Mouse (Mus musculus) CH12.LX (cell line): ENCODE measurements at regions not wholly inside any gene's neighbourhood (a gene's known extent, or its start where the extent isn't known, plus 50 kb on each side); places are given as distances from the start of the nearest gene placed in this dataset.

Source experiments
- DNase-seq: peaks from one replicate; pipeline ENCODE4 v3.0.0-alpha.2; 2013; ENCODE audit errors: extremely low read depth
- H3K27ac ChIP-seq: 2 replicates; pipeline ENCODE4 v1.5.1; 2012; ENCODE audit warnings: low read depth, mild to moderate bottlenecking, control low read depth, moderate library complexity; ENCODE audit not compliant: insufficient read depth
- H3K27me3 ChIP-seq: replicated peaks from 2 replicates; pipeline ENCODE3; 2012; ENCODE audit warnings: inconsistent platforms
- H3K36me3 ChIP-seq, 2 experiments: replicated peaks in 1 of 2; 2 replicates each; pipeline versions ENCODE3 to v1.6.1; 2012; ENCODE audit warnings: inconsistent platforms in 1 of 2, low read length in 1 of 2, mild to moderate bottlenecking in 1 of 2, mixed read lengths in 1 of 2, moderate library complexity in 1 of 2; ENCODE audit not compliant: control insufficient read depth in 1 of 2, insufficient read depth in 1 of 2
- H3K4me1 ChIP-seq, 2 experiments: 2 replicates each; pipeline ENCODE4 v1.6.1; 2012; ENCODE audit warnings: inconsistent platforms in 1 of 2, moderate library complexity in 1 of 2; ENCODE audit not compliant: insufficient read depth in 2 of 2, control insufficient read depth in 1 of 2
- H3K4me2 ChIP-seq: 2 replicates; pipeline ENCODE4 v1.6.1; 2012; ENCODE audit warnings: low read depth, mild to moderate bottlenecking, control low read depth; ENCODE audit not compliant: poor library complexity, insufficient read depth, severe bottlenecking
- H3K4me3 ChIP-seq, 3 experiments: fragments of 150-350 bp in 1 of 3; sonication (generic) in 1 of 3; replicated peaks in 1 of 3; 2 replicates each; pipeline versions ENCODE3 to v1.5.1; 2011 to 2012; ENCODE audit warnings: low read depth in 2 of 3, low read length in 2 of 3, mild to moderate bottlenecking in 2 of 3, moderate library complexity in 2 of 3, control low read depth in 1 of 3, improper control_type of control experiment in 1 of 3, inconsistent platforms in 1 of 3, mixed read lengths in 1 of 3; ENCODE audit not compliant: poor library complexity in 1 of 3
- H3K79me2 ChIP-seq: replicated peaks from 2 replicates; pipeline ENCODE4 v1.6.1; 2012; ENCODE audit warnings: mild to moderate bottlenecking, moderate library complexity; ENCODE audit not compliant: control insufficient read depth, poor library complexity, insufficient read depth, severe bottlenecking; ENCODE audit errors: extremely low read depth
- H3K9ac ChIP-seq: 2 replicates; pipeline ENCODE4 v1.6.1; 2012; ENCODE audit warnings: low read depth, mild to moderate bottlenecking, control low read depth, moderate library complexity; ENCODE audit not compliant: insufficient read depth
- H3K9me3 ChIP-seq: replicated peaks from 2 replicates; pipeline ENCODE3; 2012; ENCODE audit warnings: low read length, inconsistent platforms, mixed read lengths
- CHD1 ChIP-seq: IDR thresholded peaks from 2 replicates; pipeline ENCODE4 v1.6.1; 2012; ENCODE audit warnings: low read depth, low read length, improper control_type of control experiment, inconsistent platforms
- CTCF ChIP-seq, 2 experiments: IDR thresholded peaks in 1 of 2; conservative IDR thresholded peaks in 1 of 2; 2 replicates each; pipeline ENCODE4 v1.5.1; 2011 to 2012; ENCODE audit warnings: low read depth in 2 of 2, low read length in 2 of 2, improper control_type of control experiment in 1 of 2, inconsistent platforms in 1 of 2, mild to moderate bottlenecking in 1 of 2, moderate library complexity in 1 of 2
- ELF1 ChIP-seq: IDR thresholded peaks from 2 replicates; pipeline ENCODE4 v1.6.1; 2014; ENCODE audit warnings: low read depth, mild to moderate bottlenecking, inconsistent platforms, low read length, improper control_type of control experiment
- EP300 ChIP-seq: IDR thresholded peaks from 2 replicates; pipeline ENCODE4 v1.6.1; 2011; ENCODE audit warnings: low read length, improper control_type of control experiment
- ETS1 ChIP-seq: conservative IDR thresholded peaks from 2 replicates; pipeline ENCODE4 v1.6.1; 2012; ENCODE audit warnings: low read depth, mild to moderate bottlenecking, inconsistent platforms, low read length, improper control_type of control experiment, moderate library complexity
- HCFC1 ChIP-seq: IDR thresholded peaks from 2 replicates; pipeline ENCODE4 v1.6.1; 2012; ENCODE audit warnings: low read depth, mild to moderate bottlenecking, inconsistent platforms, low read length, improper control_type of control experiment
- JUN ChIP-seq: IDR thresholded peaks from 2 replicates; pipeline ENCODE4 v1.6.1; 2011; ENCODE audit warnings: low read depth, mild to moderate bottlenecking, low read length, improper control_type of control experiment, moderate library complexity; ENCODE audit not compliant: insufficient read depth
- JUND ChIP-seq: conservative IDR thresholded peaks from 2 replicates; pipeline ENCODE4 v1.6.1; 2011; ENCODE audit warnings: low read depth, low read length, improper control_type of control experiment
- KAT2A ChIP-seq: IDR thresholded peaks from 2 replicates; pipeline ENCODE4 v1.6.1; 2012; ENCODE audit warnings: low read length, improper control_type of control experiment, inconsistent platforms; ENCODE audit not compliant: insufficient replicate concordance
- MAX ChIP-seq: IDR thresholded peaks from 2 replicates; pipeline ENCODE4 v1.6.1; 2011; ENCODE audit warnings: low read length, improper control_type of control experiment
- MAZ ChIP-seq: IDR thresholded peaks from 2 replicates; pipeline ENCODE4 v1.6.1; 2012; ENCODE audit warnings: low read depth, mild to moderate bottlenecking, inconsistent platforms, low read length, improper control_type of control experiment, moderate library complexity
- MXI1 ChIP-seq: IDR thresholded peaks from 2 replicates; pipeline ENCODE4 v1.6.1; 2011; ENCODE audit warnings: mild to moderate bottlenecking, low read depth, low read length, improper control_type of control experiment
- NELFE ChIP-seq: IDR thresholded peaks from 2 replicates; pipeline ENCODE4 v1.6.1; 2011; ENCODE audit warnings: low read depth, low read length, improper control_type of control experiment
- NRF1 ChIP-seq: IDR thresholded peaks from 2 replicates; pipeline ENCODE4 v1.6.1; 2014; ENCODE audit warnings: low read depth, mild to moderate bottlenecking, inconsistent platforms, low read length, improper control_type of control experiment, moderate library complexity
- POLR2A ChIP-seq: IDR thresholded peaks from 2 replicates; pipeline ENCODE4 v1.6.1; 2011; ENCODE audit warnings: low read depth, mild to moderate bottlenecking, improper control_type of control experiment, low read length
- RAD21 ChIP-seq: IDR thresholded peaks from 2 replicates; pipeline ENCODE4 v1.6.1; 2011; ENCODE audit warnings: low read depth, mild to moderate bottlenecking, low read length, improper control_type of control experiment, moderate library complexity
- RCOR1 ChIP-seq: conservative IDR thresholded peaks from 2 replicates; pipeline ENCODE4 v1.6.1; 2012; ENCODE audit warnings: low read depth, mild to moderate bottlenecking, inconsistent platforms, low read length, improper control_type of control experiment
- SIN3A ChIP-seq: IDR thresholded peaks from 2 replicates; pipeline ENCODE4 v1.6.1; 2012; ENCODE audit warnings: low read length, improper control_type of control experiment, inconsistent platforms
- TBP ChIP-seq: conservative IDR thresholded peaks from 2 replicates; pipeline ENCODE4 v1.6.1; 2011; ENCODE audit warnings: low read depth, low read length, improper control_type of control experiment
- TCF12 ChIP-seq: IDR thresholded peaks from 2 replicates; pipeline ENCODE4 v1.6.1; 2014; ENCODE audit warnings: low read depth, mild to moderate bottlenecking, inconsistent platforms, low read length, improper control_type of control experiment
- UBTF ChIP-seq: IDR thresholded peaks from 2 replicates; pipeline ENCODE4 v1.6.1; 2012; ENCODE audit warnings: low read depth, mild to moderate bottlenecking, inconsistent platforms, low read length, improper control_type of control experiment, moderate library complexity
- USF1 ChIP-seq: IDR thresholded peaks from 2 replicates; pipeline ENCODE4 v1.6.1; 2014; ENCODE audit warnings: low read depth, mild to moderate bottlenecking, inconsistent platforms, low read length, improper control_type of control experiment
- ZC3H11A ChIP-seq: IDR thresholded peaks from 2 replicates; pipeline ENCODE4 v1.6.1; 2012; ENCODE audit warnings: low read depth, mild to moderate bottlenecking, inconsistent platforms, low read length, improper control_type of control experiment
- ZMIZ1 ChIP-seq: IDR thresholded peaks from 2 replicates; pipeline ENCODE4 v1.6.1; 2012; ENCODE audit warnings: low read depth, mild to moderate bottlenecking, inconsistent platforms, low read length, improper control_type of control experiment
- ZNF384 ChIP-seq: IDR thresholded peaks from 2 replicates; pipeline ENCODE4 v1.6.1; 2012; ENCODE audit warnings: low read depth, low read length, improper control_type of control experiment, inconsistent platforms
- dilution Hi-C: fragments of 300-500 bp; cut with MboI; formaldehyde crosslinking; loops from 2 replicates; pipeline ENCODE4 v1.14.3; 2020; ENCODE audit warnings: low sequenced_read_pairs; ENCODE audit not compliant: extremely low pct_unique_long_range_greater_than_20kb, extremely low pct_ligation_motif_present
- in situ Hi-C: fragments of 300-500 bp; cut with MboI; formaldehyde crosslinking; loops from 3 replicates; pipeline ENCODE4 v1.14.3; 2019; ENCODE audit warnings: low sequenced_read_pairs, low pct_ligation_motif_present, low pct_unique_long_range_greater_than_20kb, mixed read lengths

GRCm38 (mm10) chr17:49206708-49207107 lies 221.5 kb upstream of the Mocs1 start:
- peaks cover 92% of the 10 kb centered on the region for H3K9me3 ChIP-seq
- DNase-seq = no peak
- in situ Hi-C loops = no loop called here
- no peaks in the 10 kb centered on the region for H3K27me3 ChIP-seq
- H3K79me2 ChIP-seq = no peaks in the 10 kb centered on the region
- no peak overlapping the region for H3K4me2 ChIP-seq
- H3K9ac ChIP-seq = no peak overlapping the region
- no peaks in the 10 kb centered on the region for H3K36me3 ChIP-seq
- H3K4me1 ChIP-seq = no peaks in the 10 kb centered on the region
- TF ChIP-seq MAX (no peak), KAT2A (no peak), NRF1 (no peak), RCOR1 (no peak), TCF12 (no peak), CTCF (conservative IDR thresholded peaks at IDR 0.05 in 1 of 2, IDR thresholded peaks at IDR 0.05 in 1 of 2; ENCODE audit: low read depth in 2 of 2, low read length in 2 of 2) (no peak), CHD1 (no peak), ZMIZ1 (no peak), MXI1 (no peak), HCFC1 (no peak), SIN3A (no peak), ZC3H11A (no peak)
- H3K4me3 ChIP-seq = no peak overlapping the region
- H3K27ac ChIP-seq = no peak overlapping the region
- dilution Hi-C loops = no loop called here

GRCm38 (mm10) chr17:49208315-49208820 lies 219.8 kb upstream of the Mocs1 start:
- Histone ChIP-seq H3K4me1 (no peaks in the 10 kb centered on the region), H3K27me3 (no peaks in the 10 kb centered on the region), H3K79me2 (no peaks in the 10 kb centered on the region), H3K9me3 (peaks cover 90% of the 10 kb centered on the region), H3K9ac (no peak overlapping the region), H3K27ac (no peak overlapping the region), H3K4me3 (no peak overlapping the region), H3K4me2 (no peak overlapping the region), H3K36me3 (no peaks in the 10 kb centered on the region)
- in situ Hi-C loops = no loop called here
- TF ChIP-seq RAD21 (no peak), TCF12 (no peak), ELF1 (no peak), JUN (no peak)
- dilution Hi-C loops = no loop called here
- DNase-seq = no peak

GRCm38 (mm10) chr17:49212918-49213317 lies 215.2 kb upstream of the Mocs1 start:
- Histone ChIP-seq H3K36me3 (no peaks in the 10 kb centered on the region), H3K4me3 (no peak overlapping the region), H3K27ac (no peak overlapping the region), H3K9me3 (peaks cover 90% of the 10 kb centered on the region), H3K4me1 (no peaks in the 10 kb centered on the region), H3K4me2 (no peak overlapping the region), H3K9ac (no peak overlapping the region), H3K79me2 (no peaks in the 10 kb centered on the region), H3K27me3 (no peaks in the 10 kb centered on the region)
- TF ChIP-seq ZC3H11A (no peak), NELFE (no peak), EP300 (no peak), MAZ (no peak), POLR2A (no peak), RAD21 (no peak), CTCF (conservative IDR thresholded peaks at IDR 0.05 in 1 of 2, IDR thresholded peaks at IDR 0.05 in 1 of 2; ENCODE audit: low read depth in 2 of 2, low read length in 2 of 2) (no peak), RCOR1 (no peak), TBP (no peak), MXI1 (no peak), ETS1 (no peak), JUND (no peak), JUN (no peak), USF1 (no peak), ELF1 (no peak), UBTF (no peak), ZNF384 (no peak), ZMIZ1 (no peak)
- dilution Hi-C loops (no loop called here), in situ Hi-C loops (no loop called here)
- DNase-seq = no peak
